In the genomic region with DNA sequence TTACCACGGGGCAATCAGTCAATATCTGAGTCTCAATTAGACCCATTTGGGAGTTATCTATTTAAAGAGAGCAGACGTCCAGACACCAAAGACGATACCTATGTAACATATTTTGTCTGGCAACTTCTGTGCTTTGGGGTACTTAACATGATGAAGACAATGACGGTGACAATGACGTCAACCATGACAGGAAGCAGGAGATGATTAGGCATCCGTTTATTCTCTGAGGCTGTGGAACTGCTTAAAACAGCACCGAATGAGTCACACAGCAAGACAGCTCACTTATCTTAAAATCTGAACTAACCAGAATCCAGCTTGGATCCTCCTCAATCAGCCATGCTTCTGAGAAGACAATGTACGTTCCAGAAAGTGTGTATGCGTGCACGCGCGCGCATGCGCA, we compare ENCODE assay signal across 12 mouse cellular contexts. TPM values are rescaled to one million over a fixed set of nuclear protein-coding genes. Genes with fewer than 3 reads are reported as not detected.
DNase-seq lines count a peak whose midpoint lies in the region; ATAC-seq and TF ChIP-seq lines count a peak whose summit lies in the region.
"Had no signal": no experiment of that assay in that cellular context is flagged by ENCODE, and none has a peak within 500 bp of the region (broad histone marks: within the 10 kb centered on the region; RNA-seq: fewer than 3 reads in every experiment).

No protein-coding gene starts in this region.

- no peak for TF ChIP-seq CTCF in hindbrain, postnatal 0 days (IDR thresholded peaks at IDR 0.05; ENCODE audit: low read depth)

- H3K4me3 ChIP-seq in kidney, embryonic 15.5 days (replicated peaks), result no peak overlapping the region
- no peak overlapping the region for H3K4me3 ChIP-seq in heart, embryonic 16.5 days (ENCODE audit: low read length)
- no peak overlapping the region for H3K4me3 ChIP-seq in hindbrain, postnatal 0 days (ENCODE audit: low read length)
- H3K4me3 ChIP-seq: embryonic facial prominence, embryonic 12.5 days had no signal

- ATAC-seq in kidney, embryonic 15.5 days (replicated peaks; ENCODE audit: low FRiP score), result no peak
- no peak for ATAC-seq in heart, embryonic 16.5 days (replicated peaks; ENCODE audit: extremely low read depth, insufficient read depth, low FRiP score)
- no peak for ATAC-seq in hindbrain, postnatal 0 days

- H3K36me3 ChIP-seq in kidney, embryonic 15.5 days, result no peaks in the 10 kb centered on the region
- no peaks in the 10 kb centered on the region for H3K36me3 ChIP-seq in heart, embryonic 16.5 days (ENCODE audit: control insufficient read depth, insufficient read depth)
- no peaks in the 10 kb centered on the region for H3K36me3 ChIP-seq in hindbrain, postnatal 0 days (ENCODE audit: insufficient read depth, low read length)
- H3K36me3 ChIP-seq: embryonic facial prominence, embryonic 12.5 days had no signal

- H3K27ac ChIP-seq in kidney, embryonic 15.5 days, result peak overlapping the region; percentile 98
- H3K27ac ChIP-seq in heart, embryonic 16.5 days (ENCODE audit: low read length), result peak overlapping the region; percentile 93; the same call in 1 of the 2 replicates
- no peak overlapping the region for H3K27ac ChIP-seq in hindbrain, postnatal 0 days

- H3K4me1 ChIP-seq in kidney, embryonic 15.5 days, result peaks cover 48% of the 10 kb centered on the region
- H3K4me1 ChIP-seq in heart, embryonic 16.5 days (ENCODE audit: control insufficient read depth, insufficient read depth, low read length), result peaks cover 38% of the 10 kb centered on the region
- peaks cover 25% of the 10 kb centered on the region for H3K4me1 ChIP-seq in hindbrain, postnatal 0 days (ENCODE audit: insufficient read depth, low read length)

- H3K4me2 ChIP-seq in kidney, embryonic 15.5 days, result no peak overlapping the region
- no peak overlapping the region for H3K4me2 ChIP-seq in heart, embryonic 16.5 days (ENCODE audit: low read depth, low read length)
- no peak overlapping the region for H3K4me2 ChIP-seq in hindbrain, postnatal 0 days (ENCODE audit: low read depth, low read length)

- no peaks in the 10 kb centered on the region for H3K27me3 ChIP-seq in kidney, embryonic 15.5 days
- no peaks in the 10 kb centered on the region for H3K27me3 ChIP-seq in heart, embryonic 16.5 days (ENCODE audit: control insufficient read depth, insufficient read depth, low read length)
- H3K27me3 ChIP-seq in hindbrain, postnatal 0 days (ENCODE audit: insufficient read depth, low read length), result no peaks in the 10 kb centered on the region
- H3K27me3 ChIP-seq: embryonic facial prominence, embryonic 12.5 days; liver, embryonic 13.5 days had no signal

- no peaks in the 10 kb centered on the region for H3K9me3 ChIP-seq in kidney, embryonic 15.5 days (replicated peaks)
- no peaks in the 10 kb centered on the region for H3K9me3 ChIP-seq in heart, embryonic 16.5 days (replicated peaks; ENCODE audit: control insufficient read depth, low read length)
- no peaks in the 10 kb centered on the region for H3K9me3 ChIP-seq in hindbrain, postnatal 0 days (ENCODE audit: low read length)
- H3K9me3 ChIP-seq: embryonic facial prominence, embryonic 12.5 days; liver, embryonic 13.5 days had no signal

- H3K9ac ChIP-seq in kidney, embryonic 15.5 days, result no peak overlapping the region
- no peak overlapping the region for H3K9ac ChIP-seq in heart, embryonic 16.5 days (ENCODE audit: low read length)
- no peak overlapping the region for H3K9ac ChIP-seq in hindbrain, postnatal 0 days (replicated peaks; ENCODE audit: low read length)
- H3K9ac ChIP-seq: embryonic facial prominence, embryonic 12.5 days; liver, embryonic 13.5 days had no signal

- DNase-seq in adrenal gland, postnatal 10 days, result peak; percentile 25
- DNase-seq in adrenal gland, adult 18-20 months (ENCODE audit: low spot score in 2 of 2), result no peak
- DNase-seq in kidney, adult 11 months, result no peak
- DNase-seq in CD4-positive helper T cell, adult 2 months (ENCODE audit: low read depth, low spot score), result peak; percentile 76
- DNase-seq in thymus, adult 18-20 months, result no peak
- no peak for DNase-seq in hindbrain, postnatal 0 days (ENCODE audit: low spot score)
- DNase-seq: liver, embryonic 13.5 days; midbrain, embryonic 14.5 days; retina, postnatal 1 day had no signal

- WGBS in kidney, embryonic 15.5 days, result 84% methylated on average over 14 of the region's 14 CpGs
- WGBS in heart, embryonic 16.5 days, result 60% methylated on average over 14 of the region's 14 CpGs
- 82% methylated on average over 14 of the region's 14 CpGs for WGBS in hindbrain, postnatal 0 days

RNA-seq across cellular contexts. Expression of a gene that starts 56.8 kb away (rescaled TPM):
- 10 to 100 TPM in 1 of 2 experiments, 1 to 10 TPM in 1; 8.3 to 10.9 TPM for total RNA-seq in adrenal gland, postnatal 10 days (2021)
- 1 to 10 TPM; 6.4 to 8.2 TPM for total RNA-seq in adrenal gland, adult 18-20 months (2021)
- 6.2 and 7.8 TPM in 2 replicates for polyA plus RNA-seq in kidney, embryonic 15.5 days (2015; fragmentation: Nextera tagmentation; extraction: Ambion mirVana)
- 2.6 and 3.1 TPM in 2 replicates for polyA plus RNA-seq in heart, embryonic 16.5 days (2015; fragmentation: Nextera tagmentation; extraction: Ambion mirVana)
- total RNA-seq in hindbrain, postnatal 0 days (2014; rRNA removed), result 18.0 and 18.8 TPM in 2 replicates
- 4.3 and 4.8 TPM in 2 replicates for polyA plus RNA-seq in hindbrain, postnatal 0 days (2015; fragmentation: Nextera tagmentation; extraction: Ambion mirVana)

Comparison
In these comparisons a context has a peak if more than half of its experiments do, and no peak if none do; other contexts are left out.
1. DNase-seq: peak in adrenal gland, postnatal 10 days (single experiment) and CD4-positive helper T cell, adult 2 months (single experiment); none in adrenal gland, adult 18-20 months (0 of 2), kidney, adult 11 months (single experiment), thymus, adult 18-20 months (0 of 2) and hindbrain, postnatal 0 days (single experiment).